Mouse (Mus musculus) frontal cortex, adult (tissue): ENCODE data around the gene Cpt1a.

Experiments used
- ATAC-seq: cut with Nextera tagmentation; 2 replicates; pipeline ENCODE4 v1.9.2; 2017; ENCODE audit warnings: mild to moderate bottlenecking, moderate library complexity, mixed read lengths; ENCODE audit not compliant: low TSS enrichment

The Cpt1a gene

GRCm38 (mm10) chr19:3324931-3325711 lies 3.0 kb downstream of the Cpt1a start:
- ATAC-seq: peak; percentile 55; the same call in 1 of the 2 replicates

DNA sequence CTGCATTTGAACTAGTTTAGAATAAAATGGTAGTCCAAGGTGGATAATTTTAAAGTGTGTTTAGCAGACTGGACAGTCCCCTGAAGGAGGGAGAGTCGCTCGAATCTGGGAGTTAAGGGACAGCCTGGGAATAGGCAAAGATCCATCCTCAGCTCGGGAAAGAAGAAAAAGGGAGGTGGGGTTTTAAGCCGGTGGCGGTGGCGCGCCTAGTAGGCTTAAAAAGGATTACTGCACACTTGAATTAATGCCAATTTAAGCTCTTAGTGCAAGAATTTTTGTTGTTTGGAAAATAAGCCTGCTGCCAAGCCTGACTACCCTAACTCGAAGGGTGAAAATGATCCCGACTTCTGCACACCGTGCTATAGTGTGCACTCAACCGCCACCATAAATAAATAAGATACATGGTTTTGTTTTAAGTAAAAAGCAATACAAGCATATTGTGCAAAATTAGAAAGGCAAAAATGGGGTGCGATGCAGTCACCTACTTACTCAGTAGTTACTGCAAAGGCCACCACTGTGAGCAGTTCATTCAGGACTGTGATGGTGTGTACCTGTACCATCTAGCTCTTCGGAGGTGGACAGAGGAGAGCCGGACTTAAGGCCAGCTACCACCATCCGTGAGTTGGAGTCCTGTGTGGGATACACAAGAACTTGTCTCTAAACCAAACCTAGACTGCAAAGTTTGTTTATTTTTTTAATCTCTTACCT lies 3.8 kb downstream of the Cpt1a start:
- ATAC-seq: no peak

DNA sequence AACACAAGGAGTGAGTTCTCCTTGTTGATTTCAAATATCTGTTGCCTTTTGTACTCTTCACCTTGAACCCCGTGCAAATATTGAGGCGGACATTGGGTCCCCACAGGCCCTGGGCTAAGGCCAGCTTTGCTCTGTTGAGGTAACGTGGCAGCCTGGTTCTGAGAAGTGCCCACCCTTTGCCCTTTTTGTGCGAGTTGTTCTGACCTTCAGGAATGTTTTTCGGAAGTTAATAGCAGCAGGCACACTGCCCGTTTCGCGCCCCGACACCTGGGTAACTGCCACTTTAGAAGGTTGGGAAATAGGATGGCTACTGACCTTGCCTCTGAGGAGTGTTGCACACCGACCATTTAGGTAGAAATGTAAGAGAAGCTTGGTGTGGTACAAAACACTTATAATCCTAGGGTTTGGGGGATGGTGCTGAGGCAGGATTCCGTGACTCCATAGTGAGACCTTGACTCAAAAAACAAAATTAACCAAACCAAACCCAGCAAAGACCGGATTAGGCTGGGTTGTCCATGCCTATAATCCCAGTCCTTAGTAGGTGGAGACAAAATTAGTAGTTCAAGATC lies 4.4 kb downstream of the Cpt1a start:
- no peak for ATAC-seq

DNA sequence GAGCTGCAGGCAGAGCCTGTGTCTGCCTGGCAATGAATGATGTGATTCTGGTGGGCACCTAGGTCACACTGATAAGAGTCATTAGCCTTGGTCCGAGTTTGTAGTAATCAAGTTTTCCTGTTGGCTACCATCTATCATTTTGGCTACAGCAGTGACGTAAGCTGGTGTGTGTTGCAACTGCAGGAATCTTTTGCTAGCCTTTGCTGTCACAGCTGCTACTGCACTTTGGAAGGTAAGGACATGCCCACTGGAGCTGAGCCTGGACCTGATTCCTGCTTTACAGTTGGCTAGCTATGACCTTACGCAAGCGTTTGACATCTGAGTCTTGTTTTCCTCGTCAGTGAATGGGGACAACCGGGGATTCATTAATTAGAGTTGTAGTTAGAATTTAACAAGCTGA lies 11.1 kb downstream of the Cpt1a start:
- ATAC-seq: no peak

- no peak for ATAC-seq
Observed at GRCm38 (mm10) chr19:3333694-3334515, 11.8 kb downstream of the Cpt1a start.

GRCm38 (mm10) chr19:3334550-3334949 lies 12.4 kb downstream of the Cpt1a start:
- no peak for ATAC-seq

DNA sequence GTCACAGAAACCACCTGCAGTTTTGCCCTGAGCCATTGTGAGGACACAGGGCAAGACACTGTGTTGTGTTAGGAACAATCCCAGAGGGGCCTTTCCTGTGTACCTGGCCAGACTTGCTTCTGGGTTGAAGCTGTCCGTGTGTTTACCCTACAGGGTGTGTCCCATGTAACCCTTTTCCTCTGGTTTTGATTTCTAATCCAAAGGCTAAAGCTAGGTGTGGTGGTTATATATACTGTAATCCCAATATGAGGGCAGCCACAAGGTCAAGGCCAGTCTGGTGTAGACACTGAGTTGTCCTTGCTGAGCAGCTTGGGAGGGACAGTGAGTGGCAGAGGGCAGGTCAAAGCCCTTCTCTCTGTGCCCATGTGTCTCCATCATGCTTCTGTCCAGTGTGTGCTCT lies 13.8 kb downstream of the Cpt1a start:
- no peak for ATAC-seq

GRCm38 (mm10) chr19:3336485-3337255 lies 14.5 kb downstream of the Cpt1a start:
- ATAC-seq: no peak

- ATAC-seq: no peak
Observed at GRCm38 (mm10) chr19:3339187-3339586, 17.1 kb downstream of the Cpt1a start.

GRCm38 (mm10) chr19:3341021-3341420 lies 18.9 kb downstream of the Cpt1a start:
- peak; percentile 97 for ATAC-seq

- ATAC-seq: no peak
Observed at GRCm38 (mm10) chr19:3343929-3344328, 21.8 kb downstream of the Cpt1a start.

DNA sequence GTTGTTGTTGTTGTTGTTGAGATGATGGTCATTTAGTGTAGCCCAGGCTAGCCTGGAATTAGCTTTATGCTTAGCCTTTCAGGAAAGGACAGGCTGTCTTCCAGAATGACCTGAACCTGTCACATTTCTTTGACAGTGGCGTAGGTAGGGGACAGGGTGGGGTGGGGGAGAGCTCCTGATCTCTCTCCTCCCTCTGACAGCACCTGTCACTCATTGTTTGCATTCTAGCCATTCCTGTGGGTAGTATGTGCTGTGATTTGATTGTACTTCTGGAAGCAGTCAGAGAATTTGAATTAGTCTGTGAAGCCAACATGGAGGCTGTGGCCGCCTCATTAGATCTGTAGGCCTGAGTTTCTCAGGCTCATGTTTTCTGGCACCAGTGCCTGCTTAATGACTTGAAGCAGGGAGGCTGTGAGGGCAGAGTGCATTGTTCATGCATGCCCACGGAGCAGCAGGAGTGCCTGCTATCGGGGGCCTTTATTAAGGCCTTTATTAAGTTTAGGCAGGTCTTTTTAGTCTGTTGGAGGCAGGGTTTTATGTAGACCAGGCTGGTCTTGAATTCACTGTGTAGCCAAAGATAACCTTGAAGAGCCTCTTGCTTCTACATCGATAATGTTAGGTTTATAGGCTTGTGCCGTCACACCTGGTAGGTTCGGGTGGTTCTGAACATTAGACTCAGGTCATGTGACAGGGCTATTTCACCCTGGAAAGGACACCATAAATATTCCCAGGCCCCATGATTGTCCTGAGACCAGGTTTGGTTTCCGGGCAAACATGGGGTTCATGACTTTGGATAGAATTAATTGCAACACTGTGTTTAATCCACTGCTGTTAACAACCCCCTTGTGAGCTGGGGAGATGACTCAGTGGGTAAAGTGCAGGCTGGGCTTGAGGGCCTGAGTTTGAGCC lies 22.8 kb downstream of the Cpt1a start:
- no peak for ATAC-seq

DNA sequence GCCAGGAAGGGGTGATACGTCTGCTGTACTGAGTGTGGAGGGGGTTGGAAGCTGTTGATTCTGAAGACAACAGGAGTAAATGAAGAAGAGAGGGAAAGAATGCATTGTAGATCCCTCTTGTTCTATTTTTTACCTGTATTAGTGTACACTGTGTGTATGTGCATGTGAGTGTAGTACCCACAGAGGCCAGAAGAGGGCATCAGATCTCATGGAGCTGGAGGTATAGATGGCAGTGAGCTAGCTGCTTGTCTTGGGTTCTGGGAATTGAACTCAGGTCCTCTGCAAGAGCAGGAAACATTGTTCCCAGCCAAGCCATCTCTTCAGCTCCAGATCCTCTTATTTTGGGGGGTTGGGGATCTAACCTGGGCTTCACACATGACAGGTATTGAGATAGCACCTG lies 25.6 kb downstream of the Cpt1a start:
- ATAC-seq: no peak

DNA sequence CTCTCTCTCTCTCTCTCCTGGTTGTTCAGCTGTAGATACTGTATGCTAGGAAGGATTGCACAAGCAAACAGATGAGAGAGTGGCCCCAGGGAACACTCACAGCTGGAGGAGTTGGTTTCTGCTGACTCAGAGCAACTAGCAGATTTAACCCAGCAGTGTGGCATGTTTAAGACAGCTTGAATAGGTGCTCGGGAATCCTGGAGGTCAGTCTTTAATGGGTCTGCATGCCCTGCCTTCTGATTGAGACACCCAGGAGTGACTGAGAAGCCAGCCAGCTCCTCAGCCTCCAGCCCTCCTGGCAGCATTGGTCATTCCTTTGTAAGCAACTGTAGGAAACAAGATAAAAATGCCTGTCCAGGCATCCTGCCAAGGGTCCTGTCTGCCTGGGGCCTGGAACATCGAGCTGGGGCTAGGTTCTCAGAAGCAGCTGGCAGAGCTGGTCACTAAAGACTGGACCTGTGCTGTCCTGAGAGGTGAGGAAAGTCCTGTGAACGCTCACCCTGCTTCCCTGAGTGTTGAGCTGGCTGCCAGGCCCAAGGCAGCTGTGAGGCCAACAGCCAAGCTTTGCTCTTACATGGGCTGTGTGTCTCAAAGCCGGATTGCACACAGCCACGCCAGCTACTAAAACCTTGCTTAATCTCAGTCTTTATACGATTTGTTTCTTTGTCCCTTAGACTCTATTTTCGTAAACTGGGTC lies 31.4 kb downstream of the Cpt1a start:
- ATAC-seq: no peak

GRCm38 (mm10) chr19:3355096-3355495 lies 33.0 kb downstream of the Cpt1a start:
- no peak for ATAC-seq

- no peak for ATAC-seq
Observed at GRCm38 (mm10) chr19:3356516-3356915, 34.4 kb downstream of the Cpt1a start.

GRCm38 (mm10) chr19:3357620-3358019 lies 35.5 kb downstream of the Cpt1a start:
- no peak for ATAC-seq

- peak; percentile 27; the same call in 1 of the 2 replicates for ATAC-seq
Observed at GRCm38 (mm10) chr19:3359841-3360588, 37.9 kb downstream of the Cpt1a start.

GRCm38 (mm10) chr19:3363510-3363909 lies 41.4 kb downstream of the Cpt1a start:
- ATAC-seq: no peak
